Mouse (Mus musculus) intestine, embryonic 14.5 days (tissue): ENCODE data around the gene Syngr3. TPM values are rescaled to one million over a fixed set of nuclear protein-coding genes. Genes with fewer than 3 reads are reported as not detected.

Source experiments
- ATAC-seq: fragments of 200-750 bp; cut with Nextera tagmentation; replicated peaks from 2 replicates; pipeline ENCODE4 v1.8.0; 2017; ENCODE audit warnings: low read depth, moderate number of reproducible peaks, moderate TSS enrichment, moderate library complexity; ENCODE audit not compliant: low FRiP score, low TSS enrichment
- DNase-seq: peaks from one replicate; pipeline ENCODE4 v3.0.0-alpha.2; 2018; ENCODE audit warnings: low spot score
- H3K27ac ChIP-seq: fragments of 300-500 bp; sonication (generic); 2 replicates; pipeline ENCODE4 v1.5.1; 2014; ENCODE audit warnings: low read depth, mild to moderate bottlenecking, control low read depth
- H3K27me3 ChIP-seq: fragments of 300-500 bp; sonication (generic); replicated peaks from 2 replicates; pipeline ENCODE4 v1.6.1; 2014; ENCODE audit warnings: low read length, control low read depth; ENCODE audit not compliant: control insufficient read depth, insufficient read depth
- H3K36me3 ChIP-seq: fragments of 300-500 bp; sonication (generic); 2 replicates; pipeline ENCODE4 v1.6.1; 2014; ENCODE audit warnings: low read length, control low read depth; ENCODE audit not compliant: control insufficient read depth, insufficient read depth
- H3K4me1 ChIP-seq: fragments of 300-500 bp; sonication (generic); replicated peaks from 2 replicates; pipeline ENCODE4 v1.6.1; 2014; ENCODE audit warnings: low read length, control low read depth, mixed read lengths; ENCODE audit not compliant: control insufficient read depth, insufficient read depth
- H3K4me2 ChIP-seq: fragments of 300-500 bp; sonication (generic); 2 replicates; pipeline ENCODE4 v1.6.1; 2014; ENCODE audit warnings: low read length
- H3K4me3 ChIP-seq: fragments of 300-500 bp; sonication (generic); 2 replicates; pipeline ENCODE4 v1.5.1; 2014; ENCODE audit warnings: low read depth, low read length, control low read depth, mixed read lengths
- H3K9ac ChIP-seq: fragments of 300-500 bp; sonication (generic); 2 replicates; pipeline ENCODE4 v1.6.1; 2014; ENCODE audit warnings: mild to moderate bottlenecking, low read length
- H3K9me3 ChIP-seq: fragments of 300-500 bp; sonication (generic); 2 replicates; pipeline ENCODE4 v1.6.1; 2016; ENCODE audit warnings: low read length, control low read depth; ENCODE audit not compliant: control insufficient read depth
- WGBS: fragments of 180-500 bp; shearing (Covaris S2); extraction: QIAGEN DNeasy Blood & Tissue Kit; methylation state at CpG from one replicate; pipeline ENCODE4 v1.1.7; 2014; 5-methylcytosine and 5-hydroxymethylcytosine counted together
- polyA plus RNA-seq: library from polyadenylated mRNA; unstranded; fragments of >200 nt; fragmentation: Nextera tagmentation; extraction: Ambion mirVana; gene quantifications from 2 replicates; pipeline ENCODE4 v1.2.1, GENCODE M21; 2014

The Syngr3 gene
- polyA plus RNA-seq, 1 experiment from 2014 or later, result 7.5 TPM

- Histone ChIP-seq H3K4me3 (no peak overlapping the region), H3K36me3 (peaks cover 13% of the 10 kb centered on the region), H3K27me3 (no peaks in the 10 kb centered on the region), H3K9ac (no peak overlapping the region), H3K27ac (no peak overlapping the region), H3K9me3 (no peaks in the 10 kb centered on the region), H3K4me2 (no peak overlapping the region), H3K4me1 (peaks cover 35% of the 10 kb centered on the region)
- ATAC-seq, result no peak
- 87% methylated on average over 14 of the region's 14 CpGs for WGBS
- DNase-seq, result no peak
These were observed 47.8 kb downstream of the Syngr3 start for GRCm38 (mm10) chr17:24641944-24642343.

GRCm38 (mm10) chr17:24640581-24640980 lies 49.2 kb downstream of the Syngr3 start:
- H3K4me3 ChIP-seq, result no peak overlapping the region
- peaks cover 35% of the 10 kb centered on the region for H3K4me1 ChIP-seq
- no peaks in the 10 kb centered on the region for H3K9me3 ChIP-seq
- no peak for ATAC-seq
- H3K4me2 ChIP-seq, result no peak overlapping the region
- H3K36me3 ChIP-seq, result peaks cover 13% of the 10 kb centered on the region
- WGBS, result 95% methylated on average over 15 of the region's 15 CpGs
- no peaks in the 10 kb centered on the region for H3K27me3 ChIP-seq
- peak overlapping the region; percentile 92 for H3K27ac ChIP-seq
- H3K9ac ChIP-seq, result no peak overlapping the region
- DNase-seq, result no peak

- no peaks in the 10 kb centered on the region for H3K27me3 ChIP-seq
- WGBS, result 89% methylated on average over 7 of the region's 7 CpGs
- DNase-seq, result no peak
- no peak overlapping the region for H3K4me2 ChIP-seq
- no peak for ATAC-seq
- peaks cover 30% of the 10 kb centered on the region for H3K4me1 ChIP-seq
- H3K27ac ChIP-seq, result peak overlapping the region; percentile 92
- no peaks in the 10 kb centered on the region for H3K9me3 ChIP-seq
- no peak overlapping the region for H3K4me3 ChIP-seq
- no peak overlapping the region for H3K9ac ChIP-seq
- peaks cover 13% of the 10 kb centered on the region for H3K36me3 ChIP-seq
These were observed 49.6 kb downstream of the Syngr3 start for GRCm38 (mm10) chr17:24640119-24640518.

- H3K36me3 ChIP-seq, result peaks cover 13% of the 10 kb centered on the region
- no peak overlapping the region for H3K9ac ChIP-seq
- WGBS, result 46% methylated on average over 5 of the region's 5 CpGs
- no peak for ATAC-seq
- peaks cover 25% of the 10 kb centered on the region for H3K4me1 ChIP-seq
- DNase-seq, result no peak
- H3K27me3 ChIP-seq, result no peaks in the 10 kb centered on the region
- H3K27ac ChIP-seq, result peak overlapping the region; percentile 92
- no peak overlapping the region for H3K4me2 ChIP-seq
- H3K9me3 ChIP-seq, result no peaks in the 10 kb centered on the region
- H3K4me3 ChIP-seq, result no peak overlapping the region
These were observed 50.2 kb downstream of the Syngr3 start for GRCm38 (mm10) chr17:24639571-24639988.

- H3K9ac ChIP-seq, result no peak overlapping the region
These were observed 50.9 kb downstream of the Syngr3 start for GRCm38 (mm10) chr17:24638840-24639239.

GRCm38 (mm10) chr17:24638214-24638613 lies 51.5 kb downstream of the Syngr3 start:
- Histone ChIP-seq H3K4me1 (peaks cover 21% of the 10 kb centered on the region), H3K27ac (peak overlapping the region; percentile 43), H3K9ac (no peak overlapping the region), H3K36me3 (peaks cover 13% of the 10 kb centered on the region), H3K4me2 (no peak overlapping the region), H3K4me3 (no peak overlapping the region), H3K27me3 (no peaks in the 10 kb centered on the region), H3K9me3 (no peaks in the 10 kb centered on the region)
- 86% methylated on average over 4 of the region's 4 CpGs for WGBS
- ATAC-seq (no peak), DNase-seq (no peak)

More at GRCm38 (mm10) chr17:24638840-24639239, 50.9 kb downstream of the Syngr3 start:
- Histone ChIP-seq H3K27me3 (no peaks in the 10 kb centered on the region), H3K36me3 (peaks cover 13% of the 10 kb centered on the region), H3K4me2 (no peak overlapping the region), H3K4me3 (no peak overlapping the region), H3K4me1 (peaks cover 18% of the 10 kb centered on the region), H3K9me3 (no peaks in the 10 kb centered on the region), H3K27ac (peak overlapping the region; percentile 92)
- 33% methylated on average over 9 of the region's 9 CpGs for WGBS
- ATAC-seq (peak; percentile 72), DNase-seq (peak; percentile 73)

GRCm38 (mm10) chr17:24636781-24637481 lies 52.8 kb downstream of the Syngr3 start:
- Histone ChIP-seq H3K27me3 (no peaks in the 10 kb centered on the region), H3K27ac (no peak overlapping the region), H3K9me3 (no peaks in the 10 kb centered on the region), H3K9ac (no peak overlapping the region), H3K4me1 (peaks cover 26% of the 10 kb centered on the region), H3K4me2 (no peak overlapping the region), H3K4me3 (no peak overlapping the region), H3K36me3 (peaks cover 13% of the 10 kb centered on the region)
- 65% methylated on average over 5 of the region's 5 CpGs for WGBS
- ATAC-seq (no peak), DNase-seq (no peak)

GRCm38 (mm10) chr17:24635694-24636093 lies 54.1 kb downstream of the Syngr3 start:
- DNase-seq (no peak), ATAC-seq (no peak)
- H3K9me3 ChIP-seq, result no peaks in the 10 kb centered on the region
- no peak overlapping the region for H3K9ac ChIP-seq
- H3K36me3 ChIP-seq, result peaks cover 10% of the 10 kb centered on the region
- 94% methylated on average over 5 of the region's 5 CpGs for WGBS
- no peak overlapping the region for H3K27ac ChIP-seq
- H3K4me1 ChIP-seq, result peaks cover 30% of the 10 kb centered on the region
- H3K4me2 ChIP-seq, result no peak overlapping the region
- no peaks in the 10 kb centered on the region for H3K27me3 ChIP-seq
- H3K4me3 ChIP-seq, result no peak overlapping the region
